In the genomic region with DNA sequence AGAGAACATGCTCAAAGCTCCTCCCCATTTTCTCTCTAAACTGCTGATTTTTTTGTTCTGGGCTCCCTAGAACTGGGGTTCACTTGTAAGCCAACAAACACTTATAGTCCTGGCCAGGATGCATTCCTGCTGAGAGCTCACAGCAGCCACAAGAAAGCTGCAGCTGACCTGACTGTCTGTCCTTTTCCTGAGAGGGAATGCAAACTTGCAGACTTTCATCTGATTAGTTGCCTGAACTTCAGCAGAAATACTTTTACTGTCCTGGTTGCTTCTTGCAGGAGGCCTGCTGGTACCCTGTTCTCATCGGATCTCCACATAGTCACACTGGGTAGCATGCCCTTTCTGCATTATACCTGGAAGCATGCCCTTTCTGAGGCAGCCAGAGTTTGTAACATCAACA, we compare ENCODE assay signal across 9 mouse cellular contexts.
DNase-seq lines count a peak whose midpoint lies in the region; ATAC-seq and TF ChIP-seq lines count a peak whose summit lies in the region.
"Had no signal": no experiment of that assay in that cellular context is flagged by ENCODE, and none has a peak within 500 bp of the region (broad histone marks: within the 10 kb centered on the region; RNA-seq: fewer than 3 reads in every experiment).

No protein-coding gene starts in this region.

- no peak overlapping the region for H3K9ac ChIP-seq in kidney, postnatal 0 days (ENCODE audit: low read depth, low read length)
- no peak overlapping the region for H3K9ac ChIP-seq in embryonic facial prominence, embryonic 11.5 days (replicated peaks; ENCODE audit: low read length)
- H3K9ac ChIP-seq in forebrain, embryonic 14.5 days (ENCODE audit: low read length), result no peak overlapping the region
- H3K9ac ChIP-seq in neural tube, embryonic 11.5 days (ENCODE audit: low read length), result no peak overlapping the region
- no peak overlapping the region for H3K9ac ChIP-seq in liver, embryonic 12.5 days

- no peaks in the 10 kb centered on the region for H3K36me3 ChIP-seq in kidney, postnatal 0 days (ENCODE audit: insufficient read depth, low read length)
- H3K36me3 ChIP-seq in embryonic facial prominence, embryonic 11.5 days (replicated peaks; ENCODE audit: control insufficient read depth, insufficient read depth, low read depth, low read length), result no peaks in the 10 kb centered on the region
- no peaks in the 10 kb centered on the region for H3K36me3 ChIP-seq in forebrain, embryonic 14.5 days (ENCODE audit: control insufficient read depth, insufficient read depth, low read length)
- no peaks in the 10 kb centered on the region for H3K36me3 ChIP-seq in neural tube, embryonic 11.5 days (ENCODE audit: control insufficient read depth, insufficient read depth, low read length)
- no peaks in the 10 kb centered on the region for H3K36me3 ChIP-seq in liver, embryonic 12.5 days
- H3K36me3 ChIP-seq: G1E had no signal

- TF ChIP-seq CTCF in kidney, postnatal 0 days (IDR thresholded peaks at IDR 0.05; ENCODE audit: low read depth), result no peak

- no peak overlapping the region for H3K4me2 ChIP-seq in kidney, postnatal 0 days (ENCODE audit: low read length)
- no peak overlapping the region for H3K4me2 ChIP-seq in embryonic facial prominence, embryonic 11.5 days (ENCODE audit: low read depth, low read length)
- no peak overlapping the region for H3K4me2 ChIP-seq in forebrain, embryonic 14.5 days (ENCODE audit: low read length)
- no peak overlapping the region for H3K4me2 ChIP-seq in neural tube, embryonic 11.5 days (ENCODE audit: low read depth)
- no peak overlapping the region for H3K4me2 ChIP-seq in liver, embryonic 12.5 days

- peak overlapping the region; percentile 69 for H3K27ac ChIP-seq in kidney, postnatal 0 days
- H3K27ac ChIP-seq in embryonic facial prominence, embryonic 11.5 days (replicated peaks; ENCODE audit: low read depth, low read length), result peak overlapping the region; percentile 44; the same call in 1 of the 2 replicates
- no peak overlapping the region for H3K27ac ChIP-seq in forebrain, embryonic 14.5 days (ENCODE audit: low read depth, low read length)
- H3K27ac ChIP-seq in neural tube, embryonic 11.5 days (ENCODE audit: low read depth, low read length), result no peak overlapping the region
- no peak overlapping the region for H3K27ac ChIP-seq in liver, embryonic 12.5 days

- peak; percentile 59 for DNase-seq in kidney, postnatal 0 days (ENCODE audit: low spot score)
- no peak for DNase-seq in kidney, adult 8-10 months
- DNase-seq in embryonic facial prominence, embryonic 11.5 days (ENCODE audit: low spot score), result no peak
- peak; percentile 6 for DNase-seq in forebrain, embryonic 14.5 days (ENCODE audit: low spot score)
- DNase-seq in neural tube, embryonic 11.5 days (ENCODE audit: low spot score), result no peak
- DNase-seq in adrenal gland, adult 18-20 months (ENCODE audit: low spot score in 2 of 2), result no peak
- no peak for DNase-seq in spleen, adult 18-20 months

- H3K4me3 ChIP-seq in kidney, postnatal 0 days (replicated peaks; ENCODE audit: low read depth, low read length), result no peak overlapping the region
- H3K4me3 ChIP-seq in embryonic facial prominence, embryonic 11.5 days (ENCODE audit: low read depth, low read length), result no peak overlapping the region
- H3K4me3 ChIP-seq in forebrain, embryonic 14.5 days (ENCODE audit: low read depth, low read length), result no peak overlapping the region
- no peak overlapping the region for H3K4me3 ChIP-seq in neural tube, embryonic 11.5 days (ENCODE audit: low read depth, low read length)
- H3K4me3 ChIP-seq in liver, embryonic 12.5 days, result no peak overlapping the region

- no peaks in the 10 kb centered on the region for H3K27me3 ChIP-seq in kidney, postnatal 0 days (ENCODE audit: insufficient read depth, low read length)
- H3K27me3 ChIP-seq in embryonic facial prominence, embryonic 11.5 days (ENCODE audit: control insufficient read depth, insufficient read depth, low read length), result no peaks in the 10 kb centered on the region
- H3K27me3 ChIP-seq in forebrain, embryonic 14.5 days (replicated peaks; ENCODE audit: control insufficient read depth, insufficient read depth, low read length), result no peaks in the 10 kb centered on the region
- H3K27me3 ChIP-seq in neural tube, embryonic 11.5 days (ENCODE audit: control insufficient read depth, insufficient read depth, low read length), result no peaks in the 10 kb centered on the region
- no peaks in the 10 kb centered on the region for H3K27me3 ChIP-seq in liver, embryonic 12.5 days (replicated peaks)

- 10% methylated on average over 1 of the region's 1 CpGs for WGBS in kidney, postnatal 0 days
- 4% methylated on average over 1 of the region's 1 CpGs for WGBS in embryonic facial prominence, embryonic 11.5 days
- 20% methylated on average over 1 of the region's 1 CpGs for WGBS in forebrain, embryonic 14.5 days
- 19% methylated on average over 1 of the region's 1 CpGs for WGBS in neural tube, embryonic 11.5 days
- WGBS in liver, embryonic 12.5 days (ENCODE audit: insufficient replicate concordance), result 11% methylated on average over 1 of the region's 1 CpGs

- peaks cover 11% of the 10 kb centered on the region for H3K4me1 ChIP-seq in kidney, postnatal 0 days (replicated peaks; ENCODE audit: insufficient read depth, low read length)
- peaks cover 9% of the 10 kb centered on the region for H3K4me1 ChIP-seq in embryonic facial prominence, embryonic 11.5 days (ENCODE audit: control insufficient read depth, insufficient read depth, low read length)
- peaks cover 7% of the 10 kb centered on the region for H3K4me1 ChIP-seq in forebrain, embryonic 14.5 days (ENCODE audit: control insufficient read depth, insufficient read depth, low read length)
- H3K4me1 ChIP-seq in neural tube, embryonic 11.5 days (ENCODE audit: control insufficient read depth, insufficient read depth, low read length), result peaks cover 6% of the 10 kb centered on the region; the same call in 1 of the 2 replicates
- no peaks in the 10 kb centered on the region for H3K4me1 ChIP-seq in liver, embryonic 12.5 days

- no peaks in the 10 kb centered on the region for H3K9me3 ChIP-seq in kidney, postnatal 0 days (replicated peaks; ENCODE audit: low read length)
- H3K9me3 ChIP-seq in embryonic facial prominence, embryonic 11.5 days (replicated peaks; ENCODE audit: control insufficient read depth, low read length), result no peaks in the 10 kb centered on the region
- H3K9me3 ChIP-seq in forebrain, embryonic 14.5 days (replicated peaks; ENCODE audit: control insufficient read depth, low read length), result no peaks in the 10 kb centered on the region
- H3K9me3 ChIP-seq in neural tube, embryonic 11.5 days (ENCODE audit: control insufficient read depth, low read length), result no peaks in the 10 kb centered on the region
- no peaks in the 10 kb centered on the region for H3K9me3 ChIP-seq in liver, embryonic 12.5 days (replicated peaks)
- H3K9me3 ChIP-seq: G1E had no signal

- no peak for ATAC-seq in kidney, postnatal 0 days (replicated peaks; ENCODE audit: low FRiP score, low read depth)
- ATAC-seq in embryonic facial prominence, embryonic 11.5 days (replicated peaks; ENCODE audit: insufficient number of reproducible peaks, low FRiP score, low TSS enrichment, low read depth), result no peak
- ATAC-seq in forebrain, embryonic 14.5 days, result no peak
- peak; percentile 36; the same call in 1 of the 2 replicates for ATAC-seq in neural tube, embryonic 11.5 days (ENCODE audit: insufficient read depth, low FRiP score, low TSS enrichment)
- no peak for ATAC-seq in liver, embryonic 12.5 days

Comparison
In these comparisons a context has a peak if more than half of its experiments do, and no peak if none do; other contexts are left out.
1. DNase-seq: peak in kidney, postnatal 0 days (single experiment) and forebrain, embryonic 14.5 days (single experiment); none in kidney, adult 8-10 months (0 of 2), embryonic facial prominence, embryonic 11.5 days (single experiment), neural tube, embryonic 11.5 days (single experiment), adrenal gland, adult 18-20 months (0 of 2) and spleen, adult 18-20 months (0 of 2).
2. H3K27ac ChIP-seq: peak in kidney, postnatal 0 days (single experiment) and embryonic facial prominence, embryonic 11.5 days (single experiment); none in forebrain, embryonic 14.5 days (single experiment), neural tube, embryonic 11.5 days (single experiment) and liver, embryonic 12.5 days (single experiment).